Mouse (Mus musculus) forebrain, embryonic 15.5 days (tissue): ENCODE results near the gene Scfd2. TPM values are rescaled to one million over a fixed set of nuclear protein-coding genes. Genes with fewer than 3 reads are reported as not detected.

Experiments
- ATAC-seq: fragments of 200-750 bp; cut with Nextera tagmentation; replicated peaks from 2 replicates; pipeline ENCODE4 v1.8.0; 2017; ENCODE audit warnings: mild to moderate bottlenecking, moderate TSS enrichment, moderate library complexity
- H3K27ac ChIP-seq: fragments of 300-500 bp; sonication (generic); replicated peaks from 2 replicates; pipeline ENCODE4 v1.5.1; 2015; ENCODE audit warnings: mild to moderate bottlenecking, inconsistent platforms
- H3K27me3 ChIP-seq: fragments of 300-500 bp; sonication (generic); 2 replicates; pipeline ENCODE4 v1.6.1; 2015; ENCODE audit warnings: inconsistent platforms
- H3K36me3 ChIP-seq: fragments of 300-500 bp; sonication (generic); 2 replicates; pipeline ENCODE4 v1.6.1; 2015; ENCODE audit warnings: mild to moderate bottlenecking, inconsistent platforms
- H3K4me1 ChIP-seq: fragments of 300-500 bp; sonication (generic); 2 replicates; pipeline ENCODE4 v1.6.1; 2015; ENCODE audit warnings: inconsistent platforms
- H3K4me2 ChIP-seq: fragments of 300-500 bp; sonication (generic); replicated peaks from 2 replicates; pipeline ENCODE4 v1.6.1; 2015; ENCODE audit warnings: mild to moderate bottlenecking, inconsistent platforms
- H3K4me3 ChIP-seq: fragments of 300-500 bp; sonication (generic); 2 replicates; pipeline ENCODE4 v1.5.1; 2015; ENCODE audit warnings: mild to moderate bottlenecking, inconsistent platforms
- H3K9ac ChIP-seq: fragments of 300-500 bp; sonication (generic); replicated peaks from 2 replicates; pipeline ENCODE4 v1.6.1; 2015; ENCODE audit warnings: mild to moderate bottlenecking, inconsistent platforms
- H3K9me3 ChIP-seq: fragments of 300-500 bp; sonication (generic); 2 replicates; pipeline ENCODE4 v1.6.1; 2016; ENCODE audit warnings: inconsistent platforms
- WGBS: fragments of 180-500 bp; shearing (Covaris S2); methylation state at CpG from one replicate; pipeline ENCODE4 v1.1.7; 2015; ENCODE audit warnings: mixed read lengths; 5-methylcytosine and 5-hydroxymethylcytosine counted together
- polyA plus RNA-seq: library from polyadenylated mRNA; unstranded; fragments of >200 nt; fragmentation: Nextera tagmentation; extraction: Ambion mirVana; gene quantifications from 2 replicates; pipeline ENCODE4 v1.2.1, GENCODE M21; 2015

Gene Scfd2
- polyA plus RNA-seq, 1 experiment from 2014 or later = 24.7 TPM

DNA sequence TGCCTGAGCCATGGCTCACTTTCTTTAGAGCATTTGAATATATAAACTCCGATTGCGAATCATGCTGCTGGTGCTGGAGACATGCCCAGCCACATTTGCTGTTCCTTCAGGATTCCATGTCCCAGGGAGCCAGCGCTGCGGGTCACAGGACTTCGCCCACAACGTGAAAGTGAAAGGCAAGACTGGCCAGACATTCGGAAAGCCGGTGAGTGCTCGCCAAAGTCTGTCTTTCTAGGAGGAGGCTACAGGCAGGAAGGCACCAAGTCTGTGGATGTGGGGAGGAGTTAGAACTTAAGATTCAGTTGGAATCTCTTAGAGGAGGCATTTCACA lies 341.4 kb downstream of the Scfd2 start:
- H3K36me3 ChIP-seq = no peaks in the 10 kb centered on the region
- no peak overlapping the region for H3K4me3 ChIP-seq
- H3K9ac ChIP-seq = 0 out of 2 replicates have a peak overlapping the region, but pooled peaks have one; percentile 3
- no peak overlapping the region for H3K27ac ChIP-seq
- WGBS = 20% methylated on average over 9 of the region's 9 CpGs
- no peaks in the 10 kb centered on the region for H3K9me3 ChIP-seq
- H3K4me2 ChIP-seq = no peak overlapping the region
- no peak for ATAC-seq
- peaks cover 19% of the 10 kb centered on the region for H3K4me1 ChIP-seq
- H3K27me3 ChIP-seq = no peaks in the 10 kb centered on the region

- H3K4me2 ChIP-seq = no peak overlapping the region
These were observed 341.9 kb downstream of the Scfd2 start for GRCm38 (mm10) chr5:74189484-74190160.

DNA sequence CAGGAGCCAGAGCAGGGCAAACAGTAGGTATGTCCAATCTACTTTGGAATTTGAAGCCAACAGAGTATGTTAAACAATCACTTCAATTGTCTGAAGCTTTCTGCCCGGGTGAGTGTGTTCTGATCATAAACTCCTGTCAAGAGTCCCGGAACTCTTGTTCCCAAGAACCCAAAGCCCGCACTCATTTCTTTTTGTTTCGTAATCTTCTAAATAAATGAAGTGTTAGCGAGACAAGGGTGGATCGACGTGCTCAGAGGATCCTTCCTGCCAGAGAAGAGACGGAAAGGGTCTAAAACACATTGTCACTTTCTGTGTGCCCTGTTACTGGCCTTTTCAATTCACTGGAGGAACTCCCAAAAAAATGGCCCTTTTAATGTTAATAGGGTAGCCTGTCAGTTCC lies 342.7 kb downstream of the Scfd2 start:
- ATAC-seq = no peak
- Histone ChIP-seq H3K36me3 (no peaks in the 10 kb centered on the region), H3K27me3 (no peaks in the 10 kb centered on the region), H3K9me3 (no peaks in the 10 kb centered on the region), H3K27ac (no peak overlapping the region), H3K4me1 (peaks cover 13% of the 10 kb centered on the region), H3K4me3 (no peak overlapping the region), H3K4me2 (no peak overlapping the region), H3K9ac (no peak overlapping the region)
- WGBS = 51% methylated on average over 8 of the region's 8 CpGs

More at GRCm38 (mm10) chr5:74189484-74190160, 341.9 kb downstream of the Scfd2 start:
- Histone ChIP-seq H3K9me3 (no peaks in the 10 kb centered on the region), H3K27me3 (no peaks in the 10 kb centered on the region), H3K4me3 (no peak overlapping the region), H3K9ac (0 out of 2 replicates have a peak overlapping the region, but pooled peaks have one; percentile 3), H3K4me1 (peaks cover 16% of the 10 kb centered on the region), H3K36me3 (no peaks in the 10 kb centered on the region), H3K27ac (no peak overlapping the region)
- WGBS = 32% methylated on average over 9 of the region's 9 CpGs
- ATAC-seq = no peak

DNA sequence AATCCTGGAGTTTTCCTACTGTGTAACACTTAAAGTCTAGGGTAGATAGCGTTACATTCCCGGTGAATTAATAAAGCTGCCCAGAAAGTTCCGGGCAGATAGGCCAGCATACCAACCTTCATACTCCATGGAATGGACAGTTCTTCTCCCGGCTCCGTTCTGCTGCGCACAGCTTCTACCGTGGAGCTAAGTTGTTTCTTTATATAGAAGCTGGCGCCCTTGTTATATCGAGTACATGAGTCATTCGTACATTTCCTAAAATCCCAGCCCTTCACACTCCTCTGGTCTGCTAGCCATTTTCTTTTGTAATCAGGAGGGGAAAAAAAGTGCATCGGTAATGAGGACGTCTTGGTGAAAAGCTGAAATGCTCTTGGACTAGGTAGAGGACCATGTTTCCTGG lies 343.5 kb downstream of the Scfd2 start:
- ATAC-seq = no peak
- Histone ChIP-seq H3K9ac (no peak overlapping the region), H3K4me2 (no peak overlapping the region), H3K4me3 (no peak overlapping the region), H3K36me3 (no peaks in the 10 kb centered on the region), H3K4me1 (peaks cover 16% of the 10 kb centered on the region), H3K27me3 (no peaks in the 10 kb centered on the region), H3K9me3 (no peaks in the 10 kb centered on the region), H3K27ac (no peak overlapping the region)
- 86% methylated on average over 12 of the region's 12 CpGs for WGBS

DNA sequence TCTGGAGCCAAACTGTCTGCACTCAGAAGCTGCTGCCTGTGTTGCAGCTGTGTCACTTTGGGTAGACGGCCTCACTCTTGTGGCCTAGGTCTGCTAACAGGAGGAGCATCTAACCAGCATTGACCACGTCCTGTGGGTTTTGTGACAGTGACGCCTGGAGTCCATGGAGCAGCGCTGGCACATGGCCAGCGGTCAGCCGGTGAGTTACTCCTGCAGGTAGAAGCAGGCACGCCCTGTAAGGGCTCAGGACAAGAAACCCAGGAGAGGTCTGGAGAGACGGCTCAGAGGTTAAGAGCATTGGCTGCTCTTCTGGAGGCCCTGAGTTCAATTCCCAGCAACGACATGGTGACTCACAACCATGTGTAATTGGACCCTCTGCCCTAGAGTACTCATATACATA lies 347.0 kb downstream of the Scfd2 start:
- no peaks in the 10 kb centered on the region for H3K9me3 ChIP-seq
- no peaks in the 10 kb centered on the region for H3K36me3 ChIP-seq
- H3K4me3 ChIP-seq = no peak overlapping the region
- ATAC-seq = no peak
- no peak overlapping the region for H3K27ac ChIP-seq
- no peaks in the 10 kb centered on the region for H3K27me3 ChIP-seq
- peaks cover 8% of the 10 kb centered on the region for H3K4me1 ChIP-seq
- no peak overlapping the region for H3K4me2 ChIP-seq
- WGBS = 83% methylated on average over 9 of the region's 9 CpGs
- no peak overlapping the region for H3K9ac ChIP-seq

DNA sequence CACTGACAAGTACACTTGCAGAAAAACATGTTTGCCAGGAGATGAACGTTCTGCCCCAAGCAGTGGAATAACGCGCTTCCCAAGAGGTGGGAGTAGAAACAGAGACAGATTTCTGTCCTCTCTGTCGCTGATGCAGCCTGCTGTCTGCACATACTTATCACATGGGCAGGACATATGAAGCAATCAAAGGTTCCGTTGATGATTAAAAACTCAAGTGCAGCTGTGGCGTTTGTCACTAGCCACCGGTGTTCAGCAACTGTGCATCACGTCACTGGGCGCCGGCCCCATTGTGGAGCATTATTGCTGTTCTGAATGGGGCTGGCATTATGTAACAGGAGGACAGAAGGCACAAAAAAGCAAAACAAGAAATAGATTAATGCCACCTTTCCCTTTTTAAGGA lies 348.4 kb downstream of the Scfd2 start:
- no peak overlapping the region for H3K9ac ChIP-seq
- H3K4me3 ChIP-seq = no peak overlapping the region
- 40% methylated on average over 10 of the region's 10 CpGs for WGBS
- H3K27me3 ChIP-seq = no peaks in the 10 kb centered on the region
- no peak overlapping the region for H3K27ac ChIP-seq
- no peak overlapping the region for H3K4me2 ChIP-seq
- no peak for ATAC-seq
- peaks cover 3% of the 10 kb centered on the region; the same call in 1 of the 2 replicates for H3K4me1 ChIP-seq
- H3K36me3 ChIP-seq = no peaks in the 10 kb centered on the region
- no peaks in the 10 kb centered on the region for H3K9me3 ChIP-seq

GRCm38 (mm10) chr5:74180216-74180615 lies 351.3 kb downstream of the Scfd2 start:
- ATAC-seq = no peak
- Histone ChIP-seq H3K4me2 (no peak overlapping the region), H3K4me1 (peaks cover 13% of the 10 kb centered on the region), H3K27me3 (no peaks in the 10 kb centered on the region), H3K27ac (no peak overlapping the region), H3K9me3 (no peaks in the 10 kb centered on the region), H3K36me3 (no peaks in the 10 kb centered on the region), H3K9ac (no peak overlapping the region), H3K4me3 (no peak overlapping the region)
- 8% methylated on average over 10 of the region's 10 CpGs for WGBS

GRCm38 (mm10) chr5:74175526-74176270 lies 355.9 kb downstream of the Scfd2 start:
- peak; percentile 32; the same call in 1 of the 2 replicates for ATAC-seq
- WGBS = 32% methylated on average over 14 of the region's 14 CpGs
- no peaks in the 10 kb centered on the region for H3K36me3 ChIP-seq

DNA sequence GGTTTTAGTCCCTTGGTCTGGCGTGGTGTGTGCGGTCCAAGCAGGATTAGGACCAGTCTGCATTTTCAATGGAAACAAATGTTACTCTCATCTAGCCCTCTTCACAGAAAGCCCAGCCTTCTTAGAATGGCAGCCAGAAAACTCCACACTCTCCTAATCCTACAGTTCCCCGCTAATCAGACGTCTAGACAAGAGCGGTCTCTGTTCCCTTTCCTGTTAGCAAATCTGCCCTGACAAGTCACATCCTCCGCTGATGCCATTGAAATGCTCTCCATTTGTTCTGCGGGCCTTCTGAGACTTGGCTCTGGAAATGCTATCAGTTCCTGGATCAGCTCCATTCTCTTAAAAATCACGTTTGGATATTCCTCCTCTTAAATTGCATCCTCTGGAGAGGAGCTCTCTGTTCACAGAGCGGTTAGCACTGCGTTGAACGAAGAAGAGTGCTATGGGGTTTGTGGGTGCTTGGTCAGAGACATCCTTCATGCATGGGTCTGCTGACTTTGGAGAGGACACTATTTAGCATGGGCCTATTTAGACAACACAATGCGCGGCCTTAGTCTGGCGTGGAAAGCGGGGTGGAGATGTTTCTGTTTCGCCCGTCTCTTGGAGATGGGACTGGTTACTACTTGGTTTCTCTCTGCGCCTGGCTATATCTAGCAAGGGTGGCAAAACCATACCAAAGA lies 358.3 kb downstream of the Scfd2 start:
- no peaks in the 10 kb centered on the region for H3K9me3 ChIP-seq
- no peaks in the 10 kb centered on the region for H3K27me3 ChIP-seq
- H3K4me3 ChIP-seq = no peak overlapping the region
- H3K4me2 ChIP-seq = 0 out of 2 replicates have a peak overlapping the region, but pooled peaks have one; percentile 11
- peaks cover 37% of the 10 kb centered on the region for H3K4me1 ChIP-seq
- WGBS = 47% methylated on average over 18 of the region's 18 CpGs
- no peak overlapping the region for H3K9ac ChIP-seq
- peak overlapping the region; percentile 71; the same call in 1 of the 2 replicates for H3K27ac ChIP-seq
- no peaks in the 10 kb centered on the region for H3K36me3 ChIP-seq
- ATAC-seq = peak; percentile 80

More at GRCm38 (mm10) chr5:74175526-74176270, 355.9 kb downstream of the Scfd2 start:
- no peak overlapping the region for H3K9ac ChIP-seq
- H3K27me3 ChIP-seq = no peaks in the 10 kb centered on the region
- H3K4me3 ChIP-seq = no peak overlapping the region
- H3K4me2 ChIP-seq = no peak overlapping the region
- H3K27ac ChIP-seq = peak overlapping the region; percentile 31; the same call in 1 of the 2 replicates
- H3K9me3 ChIP-seq = no peaks in the 10 kb centered on the region
- peaks cover 37% of the 10 kb centered on the region for H3K4me1 ChIP-seq

- H3K36me3 ChIP-seq = no peaks in the 10 kb centered on the region
- H3K27ac ChIP-seq = 0 out of 2 replicates have a peak overlapping the region, but pooled peaks have one; percentile 35
- H3K4me2 ChIP-seq = no peak overlapping the region
- H3K27me3 ChIP-seq = no peaks in the 10 kb centered on the region
- H3K4me3 ChIP-seq = no peak overlapping the region
- H3K9me3 ChIP-seq = no peaks in the 10 kb centered on the region
- peaks cover 37% of the 10 kb centered on the region for H3K4me1 ChIP-seq
- H3K9ac ChIP-seq = no peak overlapping the region
- WGBS = 49% methylated on average over 12 of the region's 12 CpGs
- no peak for ATAC-seq
These were observed 359.4 kb downstream of the Scfd2 start for GRCm38 (mm10) chr5:74172208-74172607.

GRCm38 (mm10) chr5:74171768-74172167 lies 359.8 kb downstream of the Scfd2 start:
- Histone ChIP-seq H3K4me2 (no peak overlapping the region), H3K27me3 (no peaks in the 10 kb centered on the region), H3K9ac (no peak overlapping the region), H3K4me3 (no peak overlapping the region), H3K36me3 (no peaks in the 10 kb centered on the region), H3K9me3 (no peaks in the 10 kb centered on the region), H3K4me1 (peaks cover 37% of the 10 kb centered on the region), H3K27ac (no peak overlapping the region)
- WGBS = 76% methylated on average over 9 of the region's 9 CpGs
- ATAC-seq = no peak

DNA sequence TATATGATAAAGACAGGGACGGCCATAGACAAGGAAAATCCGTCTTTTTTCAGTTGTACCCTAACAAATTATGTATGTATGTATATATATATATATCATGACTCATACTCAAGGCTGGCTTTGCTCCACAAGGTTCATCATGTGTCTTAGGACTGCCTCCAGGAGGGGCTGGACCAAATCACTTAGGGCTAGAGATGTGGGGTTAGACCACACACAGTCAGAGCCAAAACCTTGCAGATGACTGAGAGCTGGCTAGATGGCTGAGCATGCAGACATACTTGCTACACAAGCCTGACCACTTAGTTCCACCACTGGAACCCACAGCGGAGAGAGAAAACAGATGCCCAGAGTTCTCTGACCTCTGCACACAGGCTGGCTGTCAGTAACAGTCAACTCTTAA lies 363.5 kb downstream of the Scfd2 start:
- Histone ChIP-seq H3K27me3 (no peaks in the 10 kb centered on the region), H3K4me2 (no peak overlapping the region), H3K9ac (no peak overlapping the region), H3K4me1 (peaks cover 10% of the 10 kb centered on the region), H3K4me3 (no peak overlapping the region), H3K36me3 (no peaks in the 10 kb centered on the region), H3K9me3 (no peaks in the 10 kb centered on the region), H3K27ac (no peak overlapping the region)
- 99% methylated on average over 3 of the region's 3 CpGs for WGBS
- no peak for ATAC-seq
